Mouse (Mus musculus): ENCODE measurements around the gene Sphk2. TPM values are rescaled to one million over a fixed set of nuclear protein-coding genes. Genes with fewer than 3 reads are reported as not detected.

Gene Sphk2
- total RNA-seq, 2 experiments from 2014 or later = 36.6 to 37.2 TPM

Other genes with a start within 250 kb of the Sphk2 start
- gene Tulp2, start 236.1 kb downstream of the Sphk2 start, total RNA-seq (2021) = not detected
- 1 to 10 TPM in 1 of 2 experiments, not detected in 1; 2.5 TPM for gene Gm45808, start 231.2 kb downstream of the Sphk2 start, total RNA-seq (2021)
- gene Dhdh, start 229.2 kb downstream of the Sphk2 start, total RNA-seq (2021) = 1 to 10 TPM; 3.1 to 3.9 TPM
- 10 to 100 TPM; 94.0 to 98.0 TPM for gene Nucb1, start 207.6 kb downstream of the Sphk2 start, total RNA-seq (2021)
- 10 to 100 TPM; 17.4 to 20.0 TPM for gene Ppp1r15a, start 191.7 kb downstream of the Sphk2 start, total RNA-seq (2021)
- under 1 TPM; 0.77 to 0.86 TPM for gene Plekha4, start 191.7 kb downstream of the Sphk2 start, total RNA-seq (2021)
- under 1 TPM in 1 of 2 experiments, not detected in 1; 0.28 TPM for gene Hsd17b14, start 163.1 kb downstream of the Sphk2 start, total RNA-seq (2021)
- gene Bcat2, start 147.8 kb downstream of the Sphk2 start, total RNA-seq (2021) = 10 to 100 TPM; 23.5 to 29.9 TPM
- not detected for gene Fgf21, start 102.5 kb downstream of the Sphk2 start, total RNA-seq (2021)
- gene Fut1, start 100.7 kb downstream of the Sphk2 start, total RNA-seq (2021) = not detected
- not detected for gene Izumo1, start 96.2 kb downstream of the Sphk2 start, total RNA-seq (2021)
- gene Rasip1, start 90.5 kb downstream of the Sphk2 start, total RNA-seq (2021) = 1 to 10 TPM; 6.1 to 6.6 TPM
- 1 to 10 TPM; 2.3 to 2.8 TPM for gene Mamstr, start 78.0 kb downstream of the Sphk2 start, total RNA-seq (2021)
- gene Fut2, start 51.6 kb downstream of the Sphk2 start, total RNA-seq (2021) = under 1 TPM in 1 of 2 experiments, not detected in 1; 0.18 TPM
- 1 to 10 TPM; 5.5 to 6.0 TPM for gene Ntn5, start 34.0 kb downstream of the Sphk2 start, total RNA-seq (2021)
- gene Sec1, start 23.6 kb downstream of the Sphk2 start, total RNA-seq (2021) = 1 to 10 TPM; 2.0 to 2.7 TPM
- gene Car11, start 18.2 kb downstream of the Sphk2 start, total RNA-seq (2021) = 100 to 1,000 TPM; 191 to 217 TPM
- 10 to 100 TPM; 49.8 to 51.5 TPM for gene Dbp, start 12.9 kb downstream of the Sphk2 start, total RNA-seq (2021)
- 100 to 1,000 TPM; 372 to 375 TPM for gene Rpl18, start 2.5 kb downstream of the Sphk2 start, total RNA-seq (2021)
- under 1 TPM; 0.12 to 0.13 TPM for gene Fam83e, start 3.2 kb upstream of the Sphk2 start, total RNA-seq (2021)
- gene Spaca4, start 7.8 kb upstream of the Sphk2 start, total RNA-seq (2021) = not detected
- 100 to 1,000 TPM; 285 to 298 TPM for gene Lmtk3, start 65.7 kb upstream of the Sphk2 start, total RNA-seq (2021)
- gene Sult2b1, start 66.7 kb upstream of the Sphk2 start, total RNA-seq (2021) = 1 to 10 TPM; 6.3 to 7.0 TPM
- 100 to 1,000 TPM; 138 to 150 TPM for gene Cyth2, start 96.6 kb upstream of the Sphk2 start, total RNA-seq (2021)
- 1 to 10 TPM; 1.6 to 2.4 TPM for gene Kcnj14, start 106.8 kb upstream of the Sphk2 start, total RNA-seq (2021)
- 10 to 100 TPM; 19.9 to 22.6 TPM for gene Grwd1, start 112.9 kb upstream of the Sphk2 start, total RNA-seq (2021)
- gene Kdelr1, start 154.8 kb upstream of the Sphk2 start, total RNA-seq (2021) = 10 to 100 TPM; 72.4 to 74.2 TPM
- 10 to 100 TPM; 10.9 to 11.4 TPM for gene Grin2d, start 160.4 kb upstream of the Sphk2 start, total RNA-seq (2021)
- gene Syngr4, start 178.7 kb upstream of the Sphk2 start, total RNA-seq (2021) = not detected
- gene Tmem143, start 178.9 kb upstream of the Sphk2 start, total RNA-seq (2021) = 10 to 100 TPM; 20.8 to 25.9 TPM
- gene Emp3, start 203.4 kb upstream of the Sphk2 start, total RNA-seq (2021) = 1 to 10 TPM; 1.9 to 4.4 TPM
- gene Ccdc114, start 206.1 kb upstream of the Sphk2 start, total RNA-seq (2021) = 1 to 10 TPM; 3.0 TPM

Data from layer of hippocampus, postnatal 36 days (tissue).